Mouse (Mus musculus) CD4-positive, CD25-positive, alpha-beta regulatory T cell, adult 4 months (primary cell): Measurements from ENCODE around the gene Cbx4. TPM values are rescaled to one million over a fixed set of nuclear protein-coding genes. Genes with fewer than 3 reads are reported as not detected.
"Not testable (repeated sequence)": the region's sequence is repeated elsewhere in the genome, so short reads cannot be mapped to it uniquely, and the experiment has no call there.

Experiments
- ATAC-seq: one replicate; pipeline ENCODE4 v1.8.0; 2017
- polyA plus RNA-seq, 2 experiments: library from polyadenylated mRNA; unstranded; fragments of 100-300 nt; shearing (Covaris generic); gene quantifications; one replicate each; pipeline ENCODE4 v1.2.1; 2017

The Cbx4 gene
- polyA plus RNA-seq, 2 experiments from 2014 or later: 1.7 to 3.7 TPM

- peak; percentile 75 for ATAC-seq
Measured at GRCm38 (mm10) chr11:119109415-119110071, 23.5 kb upstream of the Cbx4 start.

GRCm38 (mm10) chr11:119108573-119109263, 22.7 kb upstream of the Cbx4 start:
- ATAC-seq: peak; percentile 43

DNA sequence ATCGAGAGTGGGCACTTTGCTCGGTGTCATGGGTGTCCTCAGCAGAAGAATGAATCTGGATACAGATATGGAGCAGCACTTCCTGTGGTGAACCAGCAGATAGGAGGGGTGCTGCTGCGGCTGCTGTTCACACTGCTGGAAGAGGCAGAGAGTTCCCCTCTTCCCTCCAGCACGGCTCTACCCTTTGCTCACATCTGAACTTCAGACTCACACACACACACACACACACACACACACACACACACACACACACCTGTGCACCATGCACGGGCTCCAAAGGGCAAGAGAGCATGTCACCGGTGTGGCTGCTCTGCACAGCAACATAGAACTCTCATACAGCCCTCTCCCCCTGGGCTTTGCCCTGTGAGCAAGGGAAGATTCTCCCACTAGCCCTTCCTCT, 20.3 kb upstream of the Cbx4 start:
- peak; percentile 53 for ATAC-seq

DNA sequence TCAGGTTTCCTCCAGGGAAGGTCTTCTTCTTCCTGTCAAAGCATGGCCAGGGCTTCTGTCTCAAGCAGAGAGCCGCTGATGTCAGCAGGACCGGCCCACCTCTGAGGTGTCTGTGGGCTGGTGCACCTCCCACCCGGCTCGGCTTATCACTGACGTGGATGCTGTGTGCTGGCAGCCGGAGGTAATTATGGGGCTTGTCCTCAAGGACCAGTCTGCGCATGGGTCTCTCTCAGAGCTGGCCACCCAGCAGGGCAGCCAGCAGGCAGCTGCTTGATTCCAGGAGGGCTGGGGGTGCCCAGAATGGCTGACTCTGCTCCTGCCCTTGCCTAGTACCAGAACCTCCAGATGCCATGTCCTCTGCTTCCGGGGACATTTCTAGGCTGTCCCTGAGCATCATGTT, 19.7 kb upstream of the Cbx4 start:
- no peak for ATAC-seq

DNA sequence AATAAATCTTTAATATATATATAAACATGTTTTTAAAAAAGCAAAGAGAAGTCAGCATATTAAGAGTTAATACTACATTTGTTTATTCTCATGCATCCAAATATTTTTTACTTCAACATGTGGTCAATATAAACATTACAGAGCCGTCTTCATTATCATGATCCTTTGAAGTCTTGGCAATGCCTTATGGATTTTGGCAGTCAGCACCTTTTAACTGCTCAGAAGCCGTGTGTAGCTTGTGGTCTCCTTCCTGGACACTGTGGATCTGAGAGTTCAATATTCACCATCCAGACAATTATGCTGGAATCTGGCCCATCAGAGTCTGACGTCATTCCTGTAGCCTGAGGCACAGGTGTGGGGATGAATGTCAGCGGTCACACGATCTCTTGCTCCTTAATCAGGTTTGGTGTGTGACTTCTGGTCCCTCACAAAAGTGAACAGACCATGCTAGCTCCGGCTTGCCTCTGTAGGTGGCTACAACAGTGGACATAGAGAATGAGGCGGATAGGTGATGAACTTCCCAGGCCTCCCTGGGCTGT, 19.1 kb upstream of the Cbx4 start:
- ATAC-seq: no peak

- no peak for ATAC-seq
Measured at GRCm38 (mm10) chr11:119103991-119104390, 18.0 kb upstream of the Cbx4 start.

DNA sequence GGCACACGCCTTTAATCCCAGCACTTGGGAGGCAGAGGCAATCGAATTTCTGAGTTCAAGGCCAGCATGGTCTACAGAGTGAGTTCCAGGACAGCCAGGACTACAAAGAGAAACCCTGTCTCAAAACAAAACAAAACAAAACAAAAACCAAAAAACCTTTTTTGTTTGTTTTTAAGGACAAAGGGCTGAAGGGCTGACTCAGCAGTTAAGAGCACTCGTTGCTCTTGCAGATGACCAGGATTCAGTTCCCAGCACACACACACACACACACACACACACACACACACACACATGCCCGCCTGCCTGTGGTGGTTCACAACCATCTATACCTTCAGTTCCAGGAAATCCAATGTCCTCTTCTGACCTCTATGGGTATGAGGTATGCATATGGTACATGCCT, 14.3 kb upstream of the Cbx4 start:
- ATAC-seq: not testable (repeated sequence)

DNA sequence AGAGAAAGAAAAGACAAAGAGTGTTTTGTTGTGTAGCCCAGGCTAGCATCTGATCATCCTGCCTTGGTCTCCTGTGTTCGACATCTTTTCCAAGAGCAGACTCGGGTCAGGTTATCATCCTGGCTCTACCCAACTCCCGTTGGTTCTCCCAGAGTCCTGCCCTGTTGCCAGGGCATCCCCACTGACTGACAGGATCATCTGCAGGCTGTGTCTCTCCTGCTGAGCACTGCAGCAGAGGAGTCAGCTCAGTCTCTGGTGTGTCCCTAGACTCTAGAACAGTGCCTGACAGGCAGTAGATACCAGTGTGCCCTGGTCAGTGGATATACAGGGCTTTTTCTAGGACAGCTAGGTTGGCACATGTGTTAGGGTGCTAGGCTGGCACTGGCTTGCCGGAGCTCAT, 12.2 kb upstream of the Cbx4 start:
- ATAC-seq: no peak

DNA sequence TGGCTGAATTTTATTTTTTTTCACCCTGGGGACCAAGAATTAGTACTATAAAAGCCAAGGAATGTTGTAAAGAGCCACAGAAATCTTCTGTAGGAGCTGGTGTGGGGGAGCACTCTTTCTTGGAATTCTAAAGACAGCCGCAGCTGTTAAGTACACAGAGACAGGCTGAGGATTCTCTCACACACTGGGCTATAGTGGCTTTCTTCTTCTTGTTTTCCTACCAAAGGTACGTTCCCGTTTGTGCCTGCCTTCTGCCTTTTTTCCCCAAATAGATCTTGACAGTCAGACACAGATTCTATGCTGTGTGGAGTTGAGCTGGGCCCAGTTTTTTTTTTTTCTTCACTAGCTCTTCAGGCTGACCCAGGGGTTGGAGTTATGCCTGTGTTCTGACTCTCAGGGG, 9.4 kb upstream of the Cbx4 start:
- no peak for ATAC-seq

GRCm38 (mm10) chr11:119093322-119093721, 7.3 kb upstream of the Cbx4 start:
- ATAC-seq: no peak

DNA sequence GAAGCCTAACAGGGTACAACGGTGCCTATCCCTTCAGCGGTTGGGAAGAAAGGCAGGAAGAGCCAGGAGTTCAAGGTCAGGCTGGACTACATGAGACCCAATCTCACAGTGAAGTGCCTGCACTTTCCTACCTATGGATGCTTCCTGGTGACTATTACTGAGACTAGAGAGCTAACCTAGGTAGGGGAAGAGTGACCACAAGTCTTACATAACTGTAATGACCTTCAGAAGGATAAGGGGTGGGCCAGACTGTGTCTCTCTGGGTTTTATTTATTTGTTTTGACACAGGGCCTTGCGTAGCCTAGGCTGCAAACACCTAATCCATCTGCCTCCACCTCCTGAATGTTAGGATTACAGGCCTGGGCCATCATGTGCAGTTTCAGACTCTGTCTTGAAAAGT, 6.3 kb upstream of the Cbx4 start:
- ATAC-seq: no peak

DNA sequence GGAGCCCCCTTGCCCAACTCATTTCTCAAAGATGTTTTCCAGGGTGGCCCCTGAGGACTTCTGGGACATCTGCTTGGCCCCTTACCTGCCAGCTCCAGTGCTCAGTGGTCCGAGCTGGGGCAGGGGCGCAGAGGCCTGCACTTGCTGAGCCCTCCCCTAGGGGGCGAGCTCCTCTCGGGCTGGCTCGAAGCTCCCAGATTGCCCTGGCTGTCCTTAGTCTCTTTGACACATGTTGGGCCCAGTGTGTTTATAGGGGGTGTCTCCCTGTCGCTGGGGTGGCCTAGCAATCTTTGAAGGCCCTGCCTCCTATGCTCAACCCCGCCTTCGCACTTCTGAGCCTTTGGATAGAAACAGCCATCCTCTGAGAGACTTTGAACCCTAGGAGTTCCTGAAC, 5.6 kb upstream of the Cbx4 start:
- ATAC-seq: no peak

DNA sequence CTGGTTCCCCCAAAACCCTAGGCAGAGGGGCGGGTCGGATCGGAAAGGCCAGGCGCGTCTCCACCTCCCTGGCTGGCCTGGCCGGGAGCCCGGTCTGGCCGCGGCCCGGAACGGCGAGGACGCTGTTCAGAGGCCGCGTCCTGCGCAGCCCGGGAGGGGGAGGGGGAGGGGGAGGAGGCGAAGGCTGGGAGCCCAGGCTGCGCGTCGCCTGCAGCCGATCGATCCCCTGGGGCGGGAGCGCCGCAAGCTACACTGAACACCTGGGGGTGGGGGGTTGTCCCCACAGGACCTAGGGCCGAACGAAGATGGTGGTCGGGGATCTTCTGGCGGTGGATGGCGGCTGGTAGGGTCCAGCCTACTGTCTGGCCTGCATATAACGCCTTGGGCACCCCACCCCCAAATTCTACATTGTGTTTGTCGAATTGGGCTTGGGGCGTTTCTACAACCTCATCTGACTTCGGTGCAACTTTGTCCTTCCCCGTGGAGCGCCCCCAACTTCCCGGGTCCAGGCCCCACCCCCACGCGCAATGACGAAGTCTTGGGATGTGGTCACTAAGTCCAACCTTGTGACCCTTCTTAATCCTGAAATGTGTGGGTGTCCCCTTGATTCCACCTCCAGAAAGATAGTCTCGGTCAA, 5.1 kb upstream of the Cbx4 start:
- ATAC-seq: no peak

DNA sequence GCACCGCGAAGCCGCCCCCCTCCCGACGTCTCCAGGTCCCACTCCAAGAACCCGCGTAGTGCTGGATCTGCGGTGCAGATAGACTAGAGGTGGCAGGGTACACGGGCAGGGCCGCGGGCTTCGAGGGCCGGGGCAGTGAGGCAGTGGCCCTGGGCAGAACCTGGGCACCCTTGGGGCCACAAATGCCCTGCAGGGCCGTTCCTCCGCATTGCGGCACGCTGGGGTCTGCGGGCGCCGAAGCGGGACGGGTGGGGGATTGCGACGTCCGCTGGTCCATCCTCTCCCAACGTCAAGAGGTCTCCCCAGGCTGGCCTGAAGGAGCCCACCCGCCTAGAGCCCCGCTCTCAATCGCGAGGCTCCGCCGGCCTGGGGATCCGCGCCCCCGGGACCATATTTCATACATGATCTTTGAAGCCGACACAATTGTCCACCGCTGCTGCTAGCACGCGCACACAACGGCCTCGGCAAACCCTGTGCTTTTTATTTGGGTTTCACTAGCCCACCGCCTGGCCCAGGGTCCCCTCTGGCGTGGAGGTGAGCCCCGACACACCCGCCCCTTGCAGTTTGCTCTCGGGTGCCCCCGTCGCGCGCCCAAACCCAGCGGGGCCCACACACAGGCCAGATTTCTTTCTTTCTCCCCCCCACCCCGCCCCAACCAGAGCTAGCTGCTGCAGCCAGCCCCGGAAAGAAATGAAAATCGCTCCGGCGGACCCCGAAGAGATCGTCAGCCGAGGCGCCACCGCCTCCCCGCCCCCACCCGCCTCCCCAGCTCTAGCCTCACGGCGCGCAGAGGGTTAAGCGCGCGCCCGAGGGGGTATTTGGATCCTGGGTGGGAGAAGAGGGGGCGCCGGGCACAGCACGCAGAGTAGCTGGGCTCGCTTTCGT, 4.3 kb upstream of the Cbx4 start:
- no peak for ATAC-seq

DNA sequence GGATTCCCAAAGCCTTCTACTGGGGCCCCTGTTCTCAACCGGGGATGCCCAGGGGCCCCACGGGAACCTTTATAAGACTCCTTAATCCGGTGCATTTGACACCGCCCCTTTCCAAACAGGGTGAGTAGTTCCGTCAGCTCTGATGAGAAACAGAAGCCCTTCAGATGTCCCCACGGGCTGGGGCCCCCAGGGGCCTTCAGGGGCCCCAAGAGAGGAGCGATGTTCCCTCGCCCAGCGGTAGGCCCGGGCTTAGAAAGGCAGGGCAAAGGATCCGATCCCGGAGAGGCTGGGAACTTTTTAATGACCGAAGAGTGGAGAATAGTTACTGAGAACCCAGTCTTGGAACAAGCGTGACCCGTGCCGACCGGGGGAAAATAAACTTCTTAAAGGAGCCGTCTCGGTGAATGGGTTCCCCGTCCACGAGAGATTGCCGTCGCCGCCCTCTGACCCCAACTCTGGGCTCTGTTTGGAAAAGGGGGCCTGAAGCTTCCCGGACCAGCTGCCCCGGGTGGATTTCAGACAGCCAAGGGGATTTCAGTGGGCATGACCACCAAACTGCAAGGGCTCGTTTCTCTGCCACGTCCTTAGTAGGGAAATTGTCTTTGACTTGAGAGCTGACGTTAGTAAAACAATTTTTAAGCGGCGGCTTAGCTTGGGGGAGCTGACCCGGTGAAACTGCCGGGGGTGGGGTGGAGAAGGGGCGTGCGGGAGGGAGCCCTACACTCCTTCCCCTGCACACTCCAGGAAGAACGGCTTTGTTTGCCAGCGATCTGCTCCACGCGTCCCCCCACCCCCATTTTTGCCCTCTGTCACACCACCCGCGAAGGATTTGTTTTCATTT, 3.4 kb upstream of the Cbx4 start:
- peak; percentile 24 for ATAC-seq

GRCm38 (mm10) chr11:119088391-119089234, 2.6 kb upstream of the Cbx4 start:
- no peak for ATAC-seq

- ATAC-seq: no peak
Measured at GRCm38 (mm10) chr11:119087301-119088082, 1.5 kb upstream of the Cbx4 start.

DNA sequence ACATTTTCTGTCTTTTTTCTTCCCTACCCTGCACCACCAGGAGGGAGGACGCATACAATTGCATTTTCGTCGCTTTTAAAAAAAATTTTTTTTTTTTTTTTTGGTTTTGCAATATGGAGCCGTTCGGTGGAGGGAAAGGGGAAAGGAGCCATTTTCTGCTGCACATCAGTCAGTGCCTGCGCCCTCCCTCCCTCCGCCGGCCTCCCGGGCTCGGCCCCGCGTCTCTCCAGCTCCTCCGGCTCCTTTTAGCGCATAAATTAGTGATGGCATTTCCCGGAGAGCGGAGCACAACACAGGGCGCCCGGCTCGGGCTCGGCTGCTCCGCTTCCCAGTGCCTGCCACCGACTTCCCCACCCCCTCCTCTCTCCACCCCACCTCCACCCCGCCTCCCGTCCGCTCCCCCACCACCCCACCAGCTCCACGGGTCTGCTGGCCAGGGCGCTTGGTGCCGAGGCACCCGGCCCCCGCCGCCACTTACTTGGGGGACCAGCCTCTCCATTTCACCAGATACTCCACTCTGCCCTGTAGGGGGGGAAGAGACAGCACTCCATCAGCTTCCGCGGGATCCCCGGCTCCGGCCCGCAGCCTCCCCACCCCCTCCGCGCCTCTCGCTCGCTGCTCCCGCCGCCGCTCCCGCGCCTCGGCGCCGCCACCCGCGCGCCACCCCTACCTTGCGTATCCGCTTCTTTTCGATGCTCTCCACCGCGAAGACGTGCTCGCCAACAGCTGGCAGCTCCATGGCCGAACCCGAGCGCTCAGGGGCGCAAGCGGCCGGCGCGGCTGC, 550 bp downstream of the Cbx4 start:
- ATAC-seq: peak; percentile 16
